In genomic region chr2:29739368-29739767, GRCm38 (mm10) we compare ENCODE assay signal across 12 mouse cellular contexts. TPM values are rescaled to one million over a fixed set of nuclear protein-coding genes. Genes with fewer than 3 reads are reported as not detected.
DNase-seq lines count a peak whose midpoint lies in the region; ATAC-seq lines count a peak whose summit lies in the region.
"Had no signal": no experiment of that assay in that cellular context is flagged by ENCODE, and none has a peak within 500 bp of the region (broad histone marks: within the 10 kb centered on the region; RNA-seq: fewer than 3 reads in every experiment).

No protein-coding gene starts in this region.

- DNase-seq in layer of hippocampus, adult 11-12 months (ENCODE audit: low spot score) = peak; percentile 68
- no peak for DNase-seq in layer of hippocampus, adult 9-10 months (ENCODE audit: low spot score)
- DNase-seq in B cell, adult 2 months = peak; percentile 62
- DNase-seq in c-Kit-positive CD71-negative TER-119-negative erythroid progenitor cells, embryonic 14.5 days (ENCODE audit: low read depth) = peak; percentile 50
- DNase-seq in forebrain, embryonic 10.5 days (ENCODE audit: extremely low spot score, low spot score) = no peak
- no peak for DNase-seq in midbrain, embryonic 11.5 days (ENCODE audit: low spot score, missing footprints)

- no peak overlapping the region for H3K27ac ChIP-seq in forebrain, embryonic 10.5 days
- no peak overlapping the region for H3K27ac ChIP-seq in midbrain, embryonic 11.5 days (ENCODE audit: low read depth, low read length)
- H3K27ac ChIP-seq: neural tube, embryonic 13.5 days had no signal

- H3K4me3 ChIP-seq in forebrain, embryonic 10.5 days = no peak overlapping the region
- no peak overlapping the region for H3K4me3 ChIP-seq in midbrain, embryonic 11.5 days (ENCODE audit: low read depth, low read length)
- H3K4me3 ChIP-seq: embryonic facial prominence, embryonic 15.5 days; neural tube, embryonic 13.5 days had no signal

- H3K36me3 ChIP-seq in forebrain, embryonic 10.5 days (replicated peaks) = peaks cover 63% of the 10 kb centered on the region
- peaks cover 15% of the 10 kb centered on the region for H3K36me3 ChIP-seq in midbrain, embryonic 11.5 days (ENCODE audit: control insufficient read depth, insufficient read depth, low read length)

- 82% methylated on average over 5 of the region's 5 CpGs for WGBS in forebrain, embryonic 10.5 days
- WGBS in midbrain, embryonic 11.5 days = 75% methylated on average over 5 of the region's 5 CpGs

- no peak overlapping the region for H3K9ac ChIP-seq in midbrain, embryonic 11.5 days (ENCODE audit: low read length)
- H3K9ac ChIP-seq: embryonic facial prominence, embryonic 15.5 days; neural tube, embryonic 13.5 days had no signal

- H3K9me3 ChIP-seq in forebrain, embryonic 10.5 days = no peaks in the 10 kb centered on the region
- H3K9me3 ChIP-seq in midbrain, embryonic 11.5 days (ENCODE audit: control insufficient read depth, low read length) = no peaks in the 10 kb centered on the region
- H3K9me3 ChIP-seq: embryonic facial prominence, embryonic 15.5 days; neural tube, embryonic 13.5 days had no signal

- H3K27me3 ChIP-seq in forebrain, embryonic 10.5 days (ENCODE audit: poor library complexity, severe bottlenecking) = no peaks in the 10 kb centered on the region
- H3K27me3 ChIP-seq in midbrain, embryonic 11.5 days (ENCODE audit: control insufficient read depth, insufficient read depth, low read length) = no peaks in the 10 kb centered on the region
- H3K27me3 ChIP-seq: embryonic facial prominence, embryonic 15.5 days; neural tube, embryonic 13.5 days had no signal

- H3K4me1 ChIP-seq in forebrain, embryonic 10.5 days = no peaks in the 10 kb centered on the region
- no peaks in the 10 kb centered on the region for H3K4me1 ChIP-seq in midbrain, embryonic 11.5 days (ENCODE audit: control insufficient read depth, insufficient read depth, low read length)
- H3K4me1 ChIP-seq: neural tube, embryonic 13.5 days had no signal

- peak; percentile 32; the same call in 1 of the 2 replicates for ATAC-seq in monocyte, adult 5-6 weeks (replicated peaks; ENCODE audit: insufficient number of reproducible peaks, low FRiP score, low TSS enrichment, poor library complexity, severe bottlenecking)
- no peak for ATAC-seq in midbrain, embryonic 11.5 days (ENCODE audit: low FRiP score)

- H3K4me2 ChIP-seq in midbrain, embryonic 11.5 days = no peak overlapping the region
- H3K4me2 ChIP-seq: embryonic facial prominence, embryonic 15.5 days; neural tube, embryonic 13.5 days had no signal

RNA-seq across cellular contexts. Expression of gene Gm13420, which starts 12.1 kb away (rescaled TPM):
- 0.68 TPM in 1 of 3 replicates, not detected in the others for total RNA-seq in monocyte, adult 5-6 weeks (2017)
- not detected in 2 replicates for polyA plus RNA-seq in forebrain, embryonic 10.5 days (2016; fragmentation: Nextera tagmentation; extraction: Ambion mirVana)
- not detected in 2 replicates for polyA plus RNA-seq in midbrain, embryonic 11.5 days (2014; fragmentation: Nextera tagmentation; extraction: Ambion mirVana)
- total RNA-seq: gastrocnemius, adult 8-10 months had no signal
- polyA plus RNA-seq: embryonic facial prominence, embryonic 15.5 days; thymus, postnatal 0 days had no signal

RNA-seq across cellular contexts. Expression of gene Gm13547, which starts 19.7 kb away (rescaled TPM):
- total RNA-seq in monocyte, adult 5-6 weeks (2017) = 3.0 TPM in 1 of 3 replicates, not detected in the others
- polyA plus RNA-seq in forebrain, embryonic 10.5 days (2016; fragmentation: Nextera tagmentation; extraction: Ambion mirVana) = not detected in 2 replicates
- polyA plus RNA-seq in midbrain, embryonic 11.5 days (2014; fragmentation: Nextera tagmentation; extraction: Ambion mirVana) = not detected in 2 replicates
- total RNA-seq: gastrocnemius, adult 8-10 months had no signal
- polyA plus RNA-seq: embryonic facial prominence, embryonic 15.5 days; limb, embryonic 14.5 days; thymus, postnatal 0 days had no signal

RNA-seq across cellular contexts. Expression of gene Coq4, which starts 47.9 kb away (rescaled TPM):
- total RNA-seq in monocyte, adult 5-6 weeks (2017) = 1.8 to 11.1 TPM in 2 of 3 replicates, not detected in the other
- 44.4 and 47.5 TPM in 2 replicates for polyA plus RNA-seq in forebrain, embryonic 10.5 days (2016; fragmentation: Nextera tagmentation; extraction: Ambion mirVana)
- polyA plus RNA-seq in midbrain, embryonic 11.5 days (2014; fragmentation: Nextera tagmentation; extraction: Ambion mirVana) = 32.1 and 35.3 TPM in 2 replicates

RNA-seq across cellular contexts. Expression of gene Trub2, which starts 48.9 kb away (rescaled TPM):
- total RNA-seq in monocyte, adult 5-6 weeks (2017) = 17.7 to 41.0 TPM (median 28.7 TPM) in 3 replicates
- 56.3 and 57.6 TPM in 2 replicates for polyA plus RNA-seq in forebrain, embryonic 10.5 days (2016; fragmentation: Nextera tagmentation; extraction: Ambion mirVana)
- polyA plus RNA-seq in midbrain, embryonic 11.5 days (2014; fragmentation: Nextera tagmentation; extraction: Ambion mirVana) = 25.9 and 29.1 TPM in 2 replicates

Comparison
In these comparisons a context has a peak if more than half of its experiments do, and no peak if none do; other contexts are left out.
1. DNase-seq: peak in layer of hippocampus, adult 11-12 months (single experiment), B cell, adult 2 months (2 of 2) and c-Kit-positive CD71-negative TER-119-negative erythroid progenitor cells, embryonic 14.5 days (single experiment); none in layer of hippocampus, adult 9-10 months (single experiment), forebrain, embryonic 10.5 days (single experiment) and midbrain, embryonic 11.5 days (single experiment).